Mouse (Mus musculus) heart, adult 2 months (tissue): ENCODE data around the gene Tm2d1. TPM values are rescaled to one million over a fixed set of nuclear protein-coding genes. Genes with fewer than 3 reads are reported as not detected.

Experiments
- DNase-seq, 2 experiments: peaks; one replicate each; pipeline ENCODE4 v3.0.0; 2021
- H3K27ac ChIP-seq: fragments of 200-600 bp; 2 replicates; pipeline ENCODE4 v1.8.1; 2022
- H3K27me3 ChIP-seq: fragments of 200-500 bp; 2 replicates; pipeline ENCODE4 v1.6.1; 2012; ENCODE audit warnings: mild to moderate bottlenecking, low read length, inconsistent platforms, mixed read lengths; ENCODE audit not compliant: control insufficient read depth, insufficient read depth
- H3K36me3 ChIP-seq: fragments of 200-500 bp; 2 replicates; pipeline ENCODE4 v1.6.1; 2012; ENCODE audit warnings: low read length, inconsistent platforms; ENCODE audit not compliant: control insufficient read depth, insufficient read depth
- H3K4me1 ChIP-seq: fragments of 200-500 bp; 2 replicates; pipeline ENCODE4 v1.6.1; 2011; ENCODE audit warnings: low read length; ENCODE audit not compliant: control insufficient read depth, insufficient read depth
- H3K4me3 ChIP-seq: fragments of 200-600 bp; 2 replicates; pipeline ENCODE4 v1.8.1; 2022
- H3K79me2 ChIP-seq: fragments of 200-500 bp; replicated peaks from 2 replicates; pipeline ENCODE4 v1.6.1; 2012; ENCODE audit warnings: mild to moderate bottlenecking, inconsistent platforms, low read length, moderate library complexity, mixed read lengths; ENCODE audit not compliant: control insufficient read depth, insufficient read depth
- H3K9ac ChIP-seq: fragments of 200-500 bp; 2 replicates; pipeline ENCODE4 v1.6.1; 2012; ENCODE audit warnings: low read depth, mild to moderate bottlenecking, control low read depth, inconsistent platforms, low read length, mixed read lengths
- CTCF ChIP-seq: fragments of 200-600 bp; IDR thresholded peaks from 2 replicates; pipeline ENCODE4 v1.8.1; 2022; ENCODE audit warnings: antibody characterized with exemption, mild to moderate bottlenecking, moderate library complexity
- EP300 ChIP-seq: fragments of 200-500 bp; IDR thresholded peaks from 2 replicates; pipeline ENCODE4 v1.6.1; 2011; ENCODE audit warnings: low read depth, low read length, control low read depth; ENCODE audit not compliant: insufficient read depth
- POLR2A ChIP-seq: fragments of 200-500 bp; IDR thresholded peaks from 2 replicates; pipeline ENCODE4 v1.6.1; 2011; ENCODE audit warnings: mild to moderate bottlenecking, low read depth, low read length, control low read depth; ENCODE audit not compliant: insufficient read depth
- WGBS: fragments of 180-500 bp; shearing (Covaris S2); methylation state at CpG from one replicate; pipeline ENCODE4 v1.1.7; 2018; 5-methylcytosine and 5-hydroxymethylcytosine counted together
- intact Hi-C: fragments of 180-260 bp; cut with DNase I; formaldehyde crosslinking; loops from one replicate; pipeline ENCODE4 v1.15.1; 2025
- polyA plus RNA-seq: library from polyadenylated mRNA; depleted of rRNA; stranded (reverse); fragments of >200 nt; gene quantifications from 2 replicates; pipeline ENCODE4 v1.2.3, GENCODE M21; 2012; rRNA removed
- total RNA-seq, 2 experiments: library from RNA; stranded (reverse); gene quantifications; 2 replicates each; pipeline ENCODE4 v1.2.3; 2021

The Tm2d1 gene
- total and polyA plus RNA-seq, 3 experiments: 20.0 to 49.2 (median 44.0) TPM

DNA sequence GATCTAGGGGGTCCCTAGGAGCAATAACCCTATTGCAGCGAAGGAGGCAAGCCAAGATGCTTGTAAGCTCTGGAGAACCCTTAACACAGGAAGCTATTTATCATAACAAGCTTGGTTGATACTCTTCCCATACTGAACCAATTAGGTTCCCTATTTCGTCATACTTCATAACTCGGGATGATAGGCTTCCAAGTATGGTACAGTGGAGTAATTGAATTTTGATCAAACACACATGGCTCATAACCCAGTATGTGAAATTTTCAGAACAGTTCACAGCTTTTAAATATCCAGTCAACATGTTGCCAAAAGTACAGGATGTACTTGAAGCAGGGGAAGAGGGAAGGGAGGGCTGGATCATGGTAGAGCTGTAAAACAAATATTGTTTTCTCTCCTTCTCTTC is 64.3 kb downstream of the Tm2d1 start:
- Histone ChIP-seq H3K79me2 (no peaks in the 10 kb centered on the region), H3K36me3 (no peaks in the 10 kb centered on the region), H3K4me3 (no peak overlapping the region), H3K27ac (no peak overlapping the region), H3K9ac (no peak overlapping the region), H3K27me3 (no peaks in the 10 kb centered on the region), H3K4me1 (peaks cover 4% of the 10 kb centered on the region)
- WGBS: 68% methylated on average over 3 of the region's 3 CpGs
- TF ChIP-seq EP300 (no peak), CTCF (no peak), POLR2A (no peak)
- no peak for DNase-seq
- intact Hi-C loops: no loop called here

DNA sequence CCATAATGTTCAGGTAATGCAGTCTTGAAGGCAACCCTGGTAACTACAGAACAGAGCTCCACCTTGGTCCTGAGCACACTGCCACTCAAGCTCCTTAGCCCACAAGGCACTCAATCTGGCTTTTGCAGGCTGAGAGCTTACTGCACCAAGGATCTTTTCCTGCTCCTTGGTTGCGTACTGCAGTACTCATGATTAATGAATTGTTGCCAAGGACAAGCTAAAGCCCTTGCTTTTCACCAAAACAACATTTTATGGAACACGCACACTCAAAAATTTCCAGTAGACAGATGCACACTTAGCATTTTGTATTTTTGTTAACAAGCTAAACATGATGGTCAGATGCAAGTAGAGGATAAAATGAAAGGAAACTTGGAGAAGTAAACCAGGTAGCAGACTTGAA is 66.0 kb downstream of the Tm2d1 start:
- Histone ChIP-seq H3K4me3 (no peak overlapping the region), H3K27me3 (no peaks in the 10 kb centered on the region), H3K36me3 (no peaks in the 10 kb centered on the region), H3K27ac (no peak overlapping the region), H3K79me2 (no peaks in the 10 kb centered on the region), H3K4me1 (peaks cover 2% of the 10 kb centered on the region; the same call in 1 of the 2 replicates), H3K9ac (no peak overlapping the region)
- DNase-seq: no peak
- WGBS: 95% methylated on average over 2 of the region's 2 CpGs
- no peak for TF ChIP-seq POLR2A
- no peak for TF ChIP-seq CTCF
- no peak for TF ChIP-seq EP300
- intact Hi-C loops: no loop called here

Other genes starting within 250 kb of the Tm2d1 start
- gene Patj, start 12.5 kb upstream of the Tm2d1 start, total RNA-seq: 10 to 100 TPM; 13.8 to 14.5 TPM
- gene Patj, start 12.5 kb upstream of the Tm2d1 start, polyA plus RNA-seq: 6.1 and 11.8 TPM in 2 replicates